Mouse (Mus musculus) kidney, adult 8-10 months (tissue): ENCODE measurements around the gene Ltbr.
A peak's percentile ranks its signal among the peaks of the same experiment; 100 is the strongest.

Source experiments
- DNase-seq, 2 experiments: peaks; one replicate each; pipeline ENCODE4 v3.0.0; 2022

The Ltbr gene

GRCm38 (mm10) chr6:125344084-125344483 lies 30.4 kb upstream of the Ltbr start:
- DNase-seq, result no peak

GRCm38 (mm10) chr6:125342198-125342597 lies 28.5 kb upstream of the Ltbr start:
- no peak for DNase-seq

GRCm38 (mm10) chr6:125340244-125340643 lies 26.6 kb upstream of the Ltbr start:
- DNase-seq, result no peak

GRCm38 (mm10) chr6:125338791-125339660 lies 25.3 kb upstream of the Ltbr start:
- no peak for DNase-seq

- no peak for DNase-seq
Measured at GRCm38 (mm10) chr6:125334356-125334755, 20.7 kb upstream of the Ltbr start.

GRCm38 (mm10) chr6:125333112-125333899 lies 19.6 kb upstream of the Ltbr start:
- no peak for DNase-seq

GRCm38 (mm10) chr6:125330626-125331326 lies 17.1 kb upstream of the Ltbr start:
- DNase-seq, result peak; percentile 93 to 95

GRCm38 (mm10) chr6:125328243-125328642 lies 14.6 kb upstream of the Ltbr start:
- DNase-seq, result peak in 1 of 2 experiments; percentile 62

- no peak for DNase-seq
Measured at GRCm38 (mm10) chr6:125325337-125325736, 11.7 kb upstream of the Ltbr start.

- no peak for DNase-seq
Measured at GRCm38 (mm10) chr6:125323547-125323946, 9.9 kb upstream of the Ltbr start.

- no peak for DNase-seq
Measured at GRCm38 (mm10) chr6:125322794-125323193, 9.1 kb upstream of the Ltbr start.

- DNase-seq, result peak; percentile 69 to 87
Measured at GRCm38 (mm10) chr6:125321114-125321855, 7.6 kb upstream of the Ltbr start.

GRCm38 (mm10) chr6:125320323-125320722 lies 6.6 kb upstream of the Ltbr start, which contains the start of gene Scnn1a:
Gene Scnn1a (plus strand): TSS chr6:125320659.
- peak; percentile 56 to 80 for DNase-seq

- no peak for DNase-seq
Measured at GRCm38 (mm10) chr6:125319919-125320296, 6.2 kb upstream of the Ltbr start.

GRCm38 (mm10) chr6:125318981-125319918 lies 5.6 kb upstream of the Ltbr start:
- no peak for DNase-seq

- DNase-seq, result no peak
Measured at GRCm38 (mm10) chr6:125317077-125317476, 3.4 kb upstream of the Ltbr start.

GRCm38 (mm10) chr6:125314746-125315145 lies 1.1 kb upstream of the Ltbr start:
- DNase-seq, result peak; percentile 48 to 70

- no peak for DNase-seq
Measured at GRCm38 (mm10) chr6:125314231-125314563, 512 bp upstream of the Ltbr start.

- DNase-seq, result peak in 1 of 2 experiments; percentile 49
Measured at GRCm38 (mm10) chr6:125312581-125313355, 917 bp downstream of the Ltbr start.

- DNase-seq, result no peak
Measured at GRCm38 (mm10) chr6:125312171-125312570, 1.5 kb downstream of the Ltbr start.

- DNase-seq, result no peak
Measured at GRCm38 (mm10) chr6:125309406-125309805, 4.3 kb downstream of the Ltbr start.
